Mouse (Mus musculus) R1 (cell line): ENCODE measurements at regions not wholly inside any gene's neighbourhood (a gene's known extent, or its start where the extent isn't known, plus 50 kb on each side); places are given as distances from the start of the nearest gene placed in this dataset.

Source experiments
- DNase-seq: peaks from one replicate; pipeline ENCODE4 v3.0.0-alpha.2; 2018; ENCODE audit warnings: low read depth, low spot score

GRCm38 (mm10) chr15:93881276-93881675 is 285.6 kb upstream of the Prickle1 start:
- no peak for DNase-seq

- no peak for DNase-seq
Measured at GRCm38 (mm10) chr15:93880302-93880701, 284.6 kb upstream of the Prickle1 start.

DNA sequence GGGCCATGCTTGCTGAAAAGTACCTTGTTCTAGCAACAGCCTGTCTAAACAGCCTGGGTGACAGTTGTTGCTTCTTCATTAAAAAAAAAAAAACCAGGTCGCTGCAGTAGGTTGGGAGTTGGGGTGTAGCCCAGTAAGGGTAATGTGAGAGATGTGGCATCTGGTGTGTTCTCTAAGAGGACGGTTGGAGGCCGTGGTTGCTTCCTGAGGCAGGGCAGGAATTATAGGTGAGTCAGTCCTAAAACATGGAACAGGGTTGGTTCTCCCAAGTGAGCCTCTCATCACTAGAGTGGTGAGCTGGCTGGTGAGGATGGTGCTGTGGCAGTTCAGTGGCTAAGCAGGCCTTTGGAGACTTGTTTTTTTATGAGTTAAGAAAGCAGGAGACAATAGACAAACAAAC is 283.3 kb upstream of the Prickle1 start:
- DNase-seq, result no peak

GRCm38 (mm10) chr15:93876335-93876734 is 280.6 kb upstream of the Prickle1 start:
- DNase-seq, result no peak

DNA sequence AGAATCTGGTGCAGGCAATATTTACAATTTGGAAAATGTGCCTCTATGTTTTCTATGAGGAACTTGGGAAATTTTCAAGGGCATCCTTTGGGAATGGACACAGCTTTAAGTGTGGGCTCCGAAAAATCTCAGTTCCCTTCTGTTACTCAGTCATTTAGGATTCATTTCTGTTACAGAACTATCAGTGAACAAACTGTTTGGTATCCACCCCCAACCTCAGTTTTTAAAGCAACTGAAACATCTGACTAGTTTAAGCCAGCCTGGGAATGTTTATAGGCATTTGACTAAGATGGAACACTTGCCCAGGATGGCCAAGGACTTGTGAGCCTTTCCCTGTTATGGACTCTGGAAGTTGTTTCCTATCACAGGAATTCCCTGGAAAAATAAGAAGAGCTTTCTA is 280.0 kb upstream of the Prickle1 start:
- DNase-seq, result no peak

DNA sequence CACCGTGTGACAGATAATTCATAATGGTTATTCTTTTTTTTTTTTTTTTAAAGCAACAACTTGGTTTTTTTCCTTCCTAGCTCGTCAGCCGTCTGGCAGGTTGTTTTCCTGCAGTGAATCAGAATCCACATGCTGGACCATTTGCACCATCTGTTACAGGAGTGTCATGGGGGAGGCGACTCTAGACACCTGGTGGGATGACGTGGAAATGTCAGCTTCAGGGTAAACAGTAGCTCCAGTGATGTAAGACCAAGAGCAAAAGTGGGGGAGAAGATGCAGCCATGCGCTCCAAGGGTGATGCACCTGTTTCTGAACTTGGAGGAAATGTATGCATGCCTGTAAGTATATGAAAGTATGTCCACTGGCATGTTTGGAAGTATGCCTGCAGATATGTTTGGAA is 278.5 kb upstream of the Prickle1 start:
- DNase-seq, result no peak

GRCm38 (mm10) chr15:93857336-93857901 is 261.7 kb upstream of the Prickle1 start:
- no peak for DNase-seq

DNA sequence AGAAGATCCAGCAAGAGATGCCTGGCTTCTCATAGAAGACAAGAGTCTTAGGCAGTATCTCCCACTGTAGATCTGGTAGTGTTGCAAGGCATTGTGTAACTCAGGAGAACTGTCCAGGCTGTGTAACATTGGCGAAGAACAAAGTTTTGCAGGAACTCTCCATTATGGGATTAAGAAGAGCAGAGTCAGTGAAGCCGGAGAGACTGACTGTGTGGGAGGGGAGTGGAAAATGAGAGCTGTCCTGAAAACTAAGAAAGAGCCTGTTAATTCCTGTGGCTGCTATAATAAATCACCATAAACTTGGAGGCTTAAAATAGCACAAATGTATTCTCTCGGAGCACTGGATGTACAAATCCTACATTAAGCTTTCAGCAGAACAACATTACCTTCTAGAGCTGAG is 257.5 kb upstream of the Prickle1 start:
- no peak for DNase-seq

DNA sequence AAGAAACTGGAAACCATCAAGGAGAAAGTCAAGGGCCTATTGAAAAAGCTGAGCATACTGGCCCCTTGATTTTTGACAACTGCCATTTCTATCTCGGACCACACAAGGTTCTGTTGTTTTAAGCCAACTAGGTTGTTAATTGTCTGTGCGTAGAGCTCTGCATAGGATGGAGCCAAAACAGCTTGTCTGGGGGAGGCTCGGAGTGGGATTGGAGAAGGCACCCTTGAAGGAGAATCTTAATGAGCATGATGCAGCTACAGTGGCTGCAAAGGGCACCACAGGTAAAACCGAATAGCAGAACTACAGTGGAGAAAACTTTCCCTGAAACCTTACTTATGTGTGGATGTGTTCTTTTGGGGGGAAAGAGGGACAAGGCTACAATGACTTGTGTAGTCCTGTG is 256.4 kb upstream of the Prickle1 start:
- no peak for DNase-seq

DNA sequence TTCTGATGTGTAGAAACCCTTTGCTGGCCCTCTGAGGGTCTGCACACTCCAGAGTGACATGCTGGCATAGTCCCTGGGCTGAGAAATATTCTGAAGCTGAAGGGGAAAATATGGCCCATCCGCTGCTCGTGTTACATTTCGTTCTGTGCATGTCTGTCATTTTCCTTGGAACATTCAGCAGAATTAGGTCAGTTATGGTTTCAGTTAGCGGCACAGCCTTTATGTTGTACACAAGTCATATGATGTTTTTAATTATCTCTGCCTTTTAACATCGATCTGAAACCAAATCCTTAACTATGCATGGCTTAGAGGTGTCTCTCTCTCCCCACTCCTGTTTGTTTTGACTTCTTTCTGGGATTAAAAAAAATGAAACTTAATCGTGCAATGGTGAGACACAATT is 254.7 kb upstream of the Prickle1 start:
- no peak for DNase-seq

- DNase-seq, result no peak
Measured at GRCm38 (mm10) chr15:93848830-93849229, 253.1 kb upstream of the Prickle1 start.

DNA sequence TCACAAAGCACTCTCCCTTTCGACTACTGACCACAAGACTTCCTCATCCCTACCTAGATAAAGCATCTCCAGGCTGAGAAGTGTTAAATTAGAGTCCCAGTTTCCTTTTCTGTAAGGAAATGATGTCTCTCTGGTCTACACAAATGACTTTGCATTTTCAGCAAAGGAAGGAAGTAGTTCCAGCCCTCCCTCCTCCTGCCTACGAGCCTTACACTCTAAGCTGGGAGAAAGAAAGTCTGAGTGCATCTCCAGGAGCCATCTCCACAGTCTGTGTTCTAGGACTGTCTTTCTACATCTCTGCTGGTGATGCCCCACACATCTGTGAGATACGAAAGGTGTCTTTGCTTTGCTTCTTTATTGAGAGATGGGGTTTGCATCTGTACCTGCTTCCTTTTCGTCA is 251.1 kb upstream of the Prickle1 start:
- no peak for DNase-seq

DNA sequence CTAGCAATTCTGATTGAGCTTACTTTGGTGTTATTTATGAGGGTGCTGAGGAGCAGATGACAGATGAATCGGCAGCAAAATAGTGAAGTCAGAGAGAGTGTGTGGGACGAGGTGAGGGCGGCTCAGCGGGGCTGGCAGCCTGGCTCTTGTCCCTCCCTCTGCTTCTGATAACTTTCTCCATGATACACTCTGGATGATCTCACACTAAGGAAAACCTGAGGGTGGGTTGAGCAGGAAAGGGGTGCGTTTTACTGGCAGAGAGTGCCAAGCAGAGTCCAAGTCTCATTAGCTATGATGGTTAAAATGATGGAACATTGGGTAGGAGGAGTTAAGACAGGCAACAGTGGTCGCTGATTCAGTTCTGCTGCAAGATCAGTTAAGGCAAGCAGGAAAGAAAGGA is 250.1 kb upstream of the Prickle1 start:
- no peak for DNase-seq

- no peak for DNase-seq
Measured at GRCm38 (mm10) chr15:93832956-93833355, 237.3 kb upstream of the Prickle1 start.

- no peak for DNase-seq
Measured at GRCm38 (mm10) chr15:93832431-93832936, 236.8 kb upstream of the Prickle1 start.

- no peak for DNase-seq
Measured at GRCm38 (mm10) chr15:93831148-93831547, 235.5 kb upstream of the Prickle1 start.

- DNase-seq, result peak; percentile 10
Measured at GRCm38 (mm10) chr15:93824729-93825694, 229.3 kb upstream of the Prickle1 start.

DNA sequence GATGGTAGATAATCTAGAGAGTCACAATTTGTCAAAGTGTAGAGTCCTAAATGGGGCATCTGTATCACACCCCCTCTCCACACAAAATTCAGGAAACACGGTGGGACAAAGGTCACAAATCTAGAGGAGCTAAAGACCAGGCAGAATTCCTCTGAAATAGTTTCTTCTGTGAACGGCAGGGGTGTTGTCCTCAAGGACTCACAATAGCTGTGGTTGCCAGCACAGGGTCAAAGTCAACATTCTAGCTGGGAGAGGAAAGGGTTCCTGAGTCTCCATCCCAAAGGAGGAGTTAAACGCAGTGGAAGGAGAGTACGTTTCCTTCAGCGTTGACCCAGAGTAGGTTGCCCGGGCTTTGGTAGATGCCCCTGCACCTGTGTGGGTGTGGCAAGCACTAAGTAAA is 225.5 kb upstream of the Prickle1 start:
- no peak for DNase-seq

DNA sequence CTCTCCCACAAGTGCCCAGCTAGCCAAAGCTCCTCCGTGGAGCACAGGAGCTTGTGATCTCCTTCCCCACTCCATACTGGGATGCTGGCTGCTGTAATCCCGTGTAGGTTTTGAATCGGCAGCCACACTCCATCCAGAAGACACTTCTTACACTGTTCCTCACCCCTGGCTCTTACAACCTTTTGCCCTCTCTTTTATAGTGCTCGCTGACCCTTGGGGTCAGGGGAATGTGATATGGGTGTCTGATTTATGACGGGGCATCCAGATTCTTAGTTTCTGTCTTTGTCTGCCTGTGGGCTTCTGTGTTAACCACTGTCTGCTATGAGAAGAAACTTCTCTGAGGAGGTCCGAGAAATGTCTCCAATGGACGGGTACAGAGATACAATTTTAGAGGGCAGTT is 216.3 kb upstream of the Prickle1 start:
- no peak for DNase-seq

GRCm38 (mm10) chr15:93807993-93808392 is 212.3 kb upstream of the Prickle1 start:
- DNase-seq, result no peak

- no peak for DNase-seq
Measured at GRCm38 (mm10) chr15:93807505-93807904, 211.8 kb upstream of the Prickle1 start.

DNA sequence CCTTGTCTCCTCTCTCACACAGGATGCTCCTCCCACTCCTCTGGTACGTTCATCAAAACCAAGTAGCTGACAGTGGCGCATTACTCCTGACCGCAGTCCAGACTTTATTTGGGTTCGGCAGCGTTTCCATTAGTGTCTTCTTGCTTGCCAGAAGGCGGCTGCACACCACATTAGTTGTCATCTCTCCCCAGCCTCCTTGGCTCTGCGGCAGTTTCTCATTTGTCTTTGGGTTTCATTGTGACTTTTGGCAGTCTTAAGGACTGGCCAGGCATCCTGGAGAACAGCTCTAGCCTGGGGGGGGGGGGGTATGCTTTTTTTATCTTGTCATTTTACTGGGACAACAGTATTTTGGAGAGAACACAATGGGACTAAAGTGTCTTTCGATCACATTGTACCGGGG is 209.0 kb upstream of the Prickle1 start:
- no peak for DNase-seq

- DNase-seq, result no peak
Measured at GRCm38 (mm10) chr15:93790531-93790930, 194.8 kb upstream of the Prickle1 start.
